6 mouse cellular contexts compared by ENCODE assay signal in genomic region chr3:88929501-88929900, GRCm38 (mm10).
"Had no signal": no experiment of that assay in that cellular context is flagged by ENCODE, and none has a peak within 500 bp of the region (broad histone marks: within the 10 kb centered on the region; RNA-seq: fewer than 3 reads in every experiment).

No protein-coding gene starts in this region.

- DNase-seq: liver, embryonic 13.5 days; liver, postnatal 0 days; lung, adult 2 months; lung, postnatal 14 days; lung, postnatal 36 days; right cerebral cortex, postnatal 14 days had no signal
